Comparison of ENCODE assay signal across 14 mouse cellular contexts in genomic region chr11:57951541-57952326, GRCm38 (mm10). TPM values are rescaled to one million over a fixed set of nuclear protein-coding genes. Genes with fewer than 3 reads are reported as not detected.
DNase-seq lines count a peak whose midpoint lies in the region; ATAC-seq and TF ChIP-seq lines count a peak whose summit lies in the region.
"Had no signal": no experiment of that assay in that cellular context is flagged by ENCODE, and none has a peak within 500 bp of the region (broad histone marks: within the 10 kb centered on the region; RNA-seq: fewer than 3 reads in every experiment).

No protein-coding gene starts in this region.

- no peak for TF ChIP-seq CTCF in G1E (IDR thresholded peaks at IDR 0.05; ENCODE audit: low read depth, low read length)

- peaks cover 70% of the 10 kb centered on the region for H3K4me1 ChIP-seq in G1E (ENCODE audit: insufficient read depth, low read depth, low read length)
- H3K4me1 ChIP-seq: embryonic facial prominence, embryonic 15.5 days; limb, embryonic 12.5 days had no signal

- H3K9me3 ChIP-seq in G1E (replicated peaks): no peaks in the 10 kb centered on the region
- H3K9me3 ChIP-seq: embryonic facial prominence, embryonic 15.5 days; heart, embryonic 15.5 days; intestine, embryonic 15.5 days; limb, embryonic 12.5 days had no signal

- no peak for ATAC-seq in G1E (ENCODE audit: extremely low read depth, insufficient number of reproducible peaks, low FRiP score, poor library complexity, severe bottlenecking)
- peak; percentile 35 for ATAC-seq in inflammation-experienced regulatory T-cells, adult 6 months
- ATAC-seq in monocyte, adult 5-6 weeks (replicated peaks; ENCODE audit: insufficient number of reproducible peaks, low FRiP score, low TSS enrichment, poor library complexity, severe bottlenecking): peak; percentile 44
- ATAC-seq: intestine, embryonic 15.5 days had no signal

- DNase-seq in A20 (ENCODE audit: low read depth, low spot score) (peak; percentile 73), G1E (ENCODE audit: low spot score) (no peak)
- DNase-seq in frontal cortex, adult 2 months (ENCODE audit: extremely low spot score in 1 of 2, low spot score in 1 of 2): no peak
- no peak for DNase-seq in embryo, embryonic 11 days
- DNase-seq in adrenal gland, adult 18-20 months (ENCODE audit: low spot score in 2 of 2): no peak
- no peak for DNase-seq in adrenal gland, postnatal 14 days
- DNase-seq: right cerebral cortex, postnatal 25 days had no signal

- H3K36me3 ChIP-seq in G1E (replicated peaks): no peaks in the 10 kb centered on the region
- H3K36me3 ChIP-seq: embryonic facial prominence, embryonic 15.5 days; heart, embryonic 15.5 days; intestine, embryonic 15.5 days; limb, embryonic 12.5 days had no signal

- H3K27me3 ChIP-seq in G1E (ENCODE audit: insufficient read depth, low read length): no peaks in the 10 kb centered on the region
- H3K27me3 ChIP-seq: embryonic facial prominence, embryonic 15.5 days; heart, embryonic 15.5 days; intestine, embryonic 15.5 days; limb, embryonic 12.5 days had no signal

- peak overlapping the region; percentile 70 for H3K4me3 ChIP-seq in G1E (ENCODE audit: low read depth, low read length)
- H3K4me3 ChIP-seq: embryonic facial prominence, embryonic 15.5 days; heart, embryonic 15.5 days; intestine, embryonic 15.5 days; layer of hippocampus, adult 2 months; limb, embryonic 12.5 days had no signal

RNA-seq across cellular contexts. Expression of gene Larp1, which starts 57.1 kb away (rescaled TPM):
- total RNA-seq in G1E (2014; fragmentation: Nextera tagmentation): 184 and 189 TPM in 2 replicates
- total RNA-seq in G1E (2017): 31.4 and 34.7 TPM in 2 replicates
- 111 and 123 TPM in 2 replicates for polyA plus RNA-seq in G1E (2012)
- polyA plus RNA-seq in inflammation-experienced regulatory T-cells, adult 6 months (2017; shearing (Covaris generic)): 10 to 100 TPM; 21.0 to 29.3 (median 24.1) TPM
- 26.3 to 50.9 TPM (median 33.5 TPM) in 3 replicates for total RNA-seq in monocyte, adult 5-6 weeks (2017)
- 45.6 and 47.8 TPM in 2 replicates for polyA plus RNA-seq in frontal cortex, adult 2 months (2012; rRNA removed)
- 100 to 1,000 TPM in 1 of 2 experiments, 10 to 100 TPM in 1; 85.2 to 122 TPM for total RNA-seq in adrenal gland, adult 18-20 months (2021)
- total RNA-seq in adrenal gland, postnatal 14 days (2021): 95.5 and 95.9 TPM in 2 replicates
